Mouse (Mus musculus): ENCODE measurements around the gene Rab5b.

- TF ChIP-seq CTCF (IDR thresholded peaks at IDR 0.05) = no peak
- TF ChIP-seq EP300 (IDR thresholded peaks at IDR 0.05; ENCODE audit: insufficient read depth, low read depth, low read length) = no peak
These were observed 40.8 kb downstream of the Rab5b start for GRCm38 (mm10) chr10:128655254-128655653.

Measured in heart, adult 2 months (tissue).